22 mouse cellular contexts compared by ENCODE assay signal in genomic region chr10:108577611-108578010, GRCm38 (mm10).
"Had no signal": no experiment of that assay in that cellular context is flagged by ENCODE, and none has a peak within 500 bp of the region (broad histone marks: within the 10 kb centered on the region; RNA-seq: fewer than 3 reads in every experiment).

No protein-coding gene starts in this region.

- DNase-seq: kidney, adult 2 months; kidney, postnatal 14 days; left cerebral cortex, postnatal 4 days; lung, adult 2 months; lung, postnatal 14 days; lung, postnatal 4 days; right cerebral cortex, adult 18-20 months; right cerebral cortex, postnatal 14 days; right cerebral cortex, postnatal 4 days; thymus, adult 2 months; thymus, postnatal 14 days had no signal

- ATAC-seq: intestine, postnatal 0 days; liver, embryonic 12.5 days; midbrain, embryonic 15.5 days had no signal

- H3K36me3 ChIP-seq: kidney, embryonic 15.5 days; limb, embryonic 12.5 days; limb, embryonic 15.5 days; midbrain, embryonic 12.5 days; midbrain, embryonic 15.5 days; neural tube, embryonic 13.5 days had no signal

- H3K4me1 ChIP-seq: kidney, embryonic 15.5 days; limb, embryonic 12.5 days; limb, embryonic 15.5 days had no signal

- H3K27me3 ChIP-seq: kidney, embryonic 15.5 days; limb, embryonic 12.5 days; limb, embryonic 15.5 days; liver, embryonic 15.5 days; midbrain, embryonic 12.5 days; midbrain, embryonic 15.5 days; neural tube, embryonic 13.5 days had no signal

- H3K9me3 ChIP-seq: kidney, embryonic 15.5 days; limb, embryonic 12.5 days; limb, embryonic 15.5 days; liver, embryonic 15.5 days; midbrain, embryonic 12.5 days; midbrain, embryonic 15.5 days; neural tube, embryonic 13.5 days had no signal

- H3K4me2 ChIP-seq: kidney, embryonic 15.5 days; limb, embryonic 12.5 days; limb, embryonic 15.5 days; liver, embryonic 12.5 days; liver, embryonic 15.5 days; midbrain, embryonic 12.5 days; midbrain, embryonic 15.5 days; neural tube, embryonic 13.5 days had no signal

- H3K27ac ChIP-seq: kidney, embryonic 15.5 days; limb, embryonic 12.5 days; limb, embryonic 15.5 days; liver, embryonic 12.5 days; liver, embryonic 15.5 days; midbrain, embryonic 12.5 days; midbrain, embryonic 15.5 days; neural tube, embryonic 13.5 days; stomach, postnatal 0 days had no signal

- H3K9ac ChIP-seq: kidney, embryonic 15.5 days; limb, embryonic 12.5 days; limb, embryonic 15.5 days; liver, embryonic 12.5 days; liver, embryonic 15.5 days; midbrain, embryonic 12.5 days; midbrain, embryonic 15.5 days; neural tube, embryonic 13.5 days had no signal

- H3K4me3 ChIP-seq: kidney, embryonic 15.5 days; limb, embryonic 12.5 days; limb, embryonic 15.5 days; liver, embryonic 12.5 days; liver, embryonic 15.5 days; midbrain, embryonic 12.5 days; midbrain, embryonic 15.5 days; myocyte; neural tube, embryonic 13.5 days had no signal
